Mouse (Mus musculus) lung, embryonic 15.5 days (tissue): ENCODE measurements at regions not wholly inside any gene's neighbourhood (a gene's known extent, or its start where the extent isn't known, plus 50 kb on each side); places are given as distances from the start of the nearest gene placed in this dataset.
"Not testable (repeated sequence)": the region's sequence is repeated elsewhere in the genome, so short reads cannot be mapped to it uniquely, and the experiment has no call there.

ENCODE experiments used
- ATAC-seq: fragments of 200-750 bp; cut with Nextera tagmentation; 2 replicates; pipeline ENCODE4 v1.8.0; 2017; ENCODE audit warnings: moderate number of reproducible peaks, borderline replicate concordance; ENCODE audit not compliant: low FRiP score, low TSS enrichment; ENCODE audit errors: extremely low read depth
- H3K27ac ChIP-seq: fragments of 300-500 bp; sonication (generic); 2 replicates; pipeline ENCODE4 v1.5.1; 2015; ENCODE audit warnings: moderate library complexity, mild to moderate bottlenecking, inconsistent platforms
- H3K27me3 ChIP-seq: fragments of 300-500 bp; sonication (generic); 2 replicates; pipeline ENCODE4 v1.6.1; 2015; ENCODE audit warnings: inconsistent platforms
- H3K36me3 ChIP-seq: fragments of 300-500 bp; sonication (generic); 2 replicates; pipeline ENCODE4 v1.6.1; 2015; ENCODE audit warnings: inconsistent platforms
- H3K4me1 ChIP-seq: fragments of 300-500 bp; sonication (generic); 2 replicates; pipeline ENCODE4 v1.6.1; 2015; ENCODE audit warnings: inconsistent platforms
- H3K4me2 ChIP-seq: fragments of 300-500 bp; sonication (generic); 2 replicates; pipeline ENCODE4 v1.6.1; 2015; ENCODE audit warnings: inconsistent platforms, mild to moderate bottlenecking, moderate library complexity
- H3K4me3 ChIP-seq: fragments of 300-500 bp; sonication (generic); 2 replicates; pipeline ENCODE4 v1.5.1; 2015; ENCODE audit warnings: mild to moderate bottlenecking, inconsistent platforms
- H3K9ac ChIP-seq: fragments of 300-500 bp; sonication (generic); 2 replicates; pipeline ENCODE4 v1.6.1; 2015; ENCODE audit warnings: inconsistent platforms
- H3K9me3 ChIP-seq: fragments of 300-500 bp; sonication (generic); 2 replicates; pipeline ENCODE4 v1.6.1; 2016; ENCODE audit warnings: inconsistent platforms
- WGBS: fragments of 180-500 bp; shearing (Covaris S2); methylation state at CpG from one replicate; pipeline ENCODE4 v1.1.7; 2015; 5-methylcytosine and 5-hydroxymethylcytosine counted together

- H3K4me3 ChIP-seq, H3K27me3 ChIP-seq, H3K9ac ChIP-seq, H3K36me3 ChIP-seq, H3K4me1 ChIP-seq, H3K27ac ChIP-seq, H3K4me2 ChIP-seq, H3K9me3 ChIP-seq: not testable (repeated sequence)
- WGBS, result 29% methylated on average over 3 of the region's 3 CpGs
- peak; percentile 95 for ATAC-seq
Observed at GRCm38 (mm10) chr16:3114473-3115335, 476.1 kb upstream of the Olfr161 start.

GRCm38 (mm10) chr16:3115336-3116112, 475.3 kb upstream of the Olfr161 start:
- not testable (repeated sequence) for H3K9ac ChIP-seq, H3K4me2 ChIP-seq, H3K9me3 ChIP-seq, H3K36me3 ChIP-seq, H3K4me3 ChIP-seq, H3K27me3 ChIP-seq, H3K27ac ChIP-seq, H3K4me1 ChIP-seq
- 79% methylated on average over 7 of the region's 9 CpGs for WGBS
- ATAC-seq, result peak; percentile 85

- H3K36me3 ChIP-seq, H3K4me2 ChIP-seq, H3K27ac ChIP-seq, H3K4me1 ChIP-seq, H3K9ac ChIP-seq, H3K4me3 ChIP-seq, H3K9me3 ChIP-seq, H3K27me3 ChIP-seq: not testable (repeated sequence)
- peak; percentile 25; the same call in 1 of the 2 replicates for ATAC-seq
- WGBS, result 75% methylated on average over 3 of the region's 3 CpGs
Observed at GRCm38 (mm10) chr16:3116113-3116511, 474.7 kb upstream of the Olfr161 start.

- not testable (repeated sequence) for H3K4me3 ChIP-seq, ATAC-seq, H3K36me3 ChIP-seq, H3K4me1 ChIP-seq, H3K9me3 ChIP-seq, H3K4me2 ChIP-seq, H3K27me3 ChIP-seq, H3K27ac ChIP-seq, H3K9ac ChIP-seq
Observed at GRCm38 (mm10) chr16:3121216-3121615, 469.6 kb upstream of the Olfr161 start.

GRCm38 (mm10) chr16:3122145-3122860, 468.5 kb upstream of the Olfr161 start:
- not testable (repeated sequence) for H3K27me3 ChIP-seq, H3K36me3 ChIP-seq, H3K9me3 ChIP-seq, H3K4me1 ChIP-seq, H3K4me3 ChIP-seq, H3K9ac ChIP-seq, H3K27ac ChIP-seq, H3K4me2 ChIP-seq
- 59% methylated on average over 4 of the region's 6 CpGs for WGBS
- ATAC-seq, result peak; percentile 47; the same call in 1 of the 2 replicates

- H3K4me1 ChIP-seq, result not testable (repeated sequence)
- peak; percentile 71 for ATAC-seq
- WGBS, result 62% methylated on average over 8 of the region's 8 CpGs
Observed at GRCm38 (mm10) chr16:3122861-3123477, 467.9 kb upstream of the Olfr161 start.

GRCm38 (mm10) chr16:3127317-3127716, 463.5 kb upstream of the Olfr161 start:
- not testable (repeated sequence) for ATAC-seq, H3K4me2 ChIP-seq, H3K9me3 ChIP-seq, H3K27ac ChIP-seq, H3K36me3 ChIP-seq, H3K27me3 ChIP-seq, H3K4me3 ChIP-seq, H3K4me1 ChIP-seq, H3K9ac ChIP-seq
- 33% methylated on average over 2 of the region's 2 CpGs for WGBS

More at GRCm38 (mm10) chr16:3122861-3123477, 467.9 kb upstream of the Olfr161 start:
- H3K9me3 ChIP-seq, H3K27me3 ChIP-seq, H3K4me3 ChIP-seq, H3K4me2 ChIP-seq, H3K9ac ChIP-seq, H3K36me3 ChIP-seq, H3K27ac ChIP-seq: not testable (repeated sequence)
